Mouse (Mus musculus) CH12.LX (cell line): ENCODE measurements around the gene Nfix. TPM values are rescaled to one million over a fixed set of nuclear protein-coding genes. Genes with fewer than 3 reads are reported as not detected.

ENCODE experiments used
- DNase-seq: peaks from one replicate; pipeline ENCODE4 v3.0.0-alpha.2; 2013; ENCODE audit errors: extremely low read depth
- H3K27ac ChIP-seq: 2 replicates; pipeline ENCODE4 v1.5.1; 2012; ENCODE audit warnings: low read depth, mild to moderate bottlenecking, control low read depth, moderate library complexity; ENCODE audit not compliant: insufficient read depth
- H3K27me3 ChIP-seq: replicated peaks from 2 replicates; pipeline ENCODE3; 2012; ENCODE audit warnings: inconsistent platforms
- H3K36me3 ChIP-seq, 2 experiments: replicated peaks in 1 of 2; 2 replicates each; pipeline versions ENCODE3 to v1.6.1; 2012; ENCODE audit warnings: inconsistent platforms in 1 of 2, low read length in 1 of 2, mild to moderate bottlenecking in 1 of 2, mixed read lengths in 1 of 2, moderate library complexity in 1 of 2; ENCODE audit not compliant: control insufficient read depth in 1 of 2, insufficient read depth in 1 of 2
- H3K4me1 ChIP-seq, 2 experiments: 2 replicates each; pipeline ENCODE4 v1.6.1; 2012; ENCODE audit warnings: inconsistent platforms in 1 of 2, moderate library complexity in 1 of 2; ENCODE audit not compliant: insufficient read depth in 2 of 2, control insufficient read depth in 1 of 2
- H3K4me2 ChIP-seq: 2 replicates; pipeline ENCODE4 v1.6.1; 2012; ENCODE audit warnings: low read depth, mild to moderate bottlenecking, control low read depth; ENCODE audit not compliant: poor library complexity, insufficient read depth, severe bottlenecking
- H3K4me3 ChIP-seq, 3 experiments: fragments of 150-350 bp in 1 of 3; sonication (generic) in 1 of 3; replicated peaks in 1 of 3; 2 replicates each; pipeline versions ENCODE3 to v1.5.1; 2011 to 2012; ENCODE audit warnings: low read depth in 2 of 3, low read length in 2 of 3, mild to moderate bottlenecking in 2 of 3, moderate library complexity in 2 of 3, control low read depth in 1 of 3, improper control_type of control experiment in 1 of 3, inconsistent platforms in 1 of 3, mixed read lengths in 1 of 3; ENCODE audit not compliant: poor library complexity in 1 of 3
- H3K79me2 ChIP-seq: replicated peaks from 2 replicates; pipeline ENCODE4 v1.6.1; 2012; ENCODE audit warnings: mild to moderate bottlenecking, moderate library complexity; ENCODE audit not compliant: control insufficient read depth, poor library complexity, insufficient read depth, severe bottlenecking; ENCODE audit errors: extremely low read depth
- H3K9ac ChIP-seq: 2 replicates; pipeline ENCODE4 v1.6.1; 2012; ENCODE audit warnings: low read depth, mild to moderate bottlenecking, control low read depth, moderate library complexity; ENCODE audit not compliant: insufficient read depth
- H3K9me3 ChIP-seq: replicated peaks from 2 replicates; pipeline ENCODE3; 2012; ENCODE audit warnings: low read length, inconsistent platforms, mixed read lengths
- BHLHE40 ChIP-seq: IDR thresholded peaks from 2 replicates; pipeline ENCODE4 v1.6.1; 2011; ENCODE audit warnings: mild to moderate bottlenecking, low read depth, low read length, improper control_type of control experiment
- CHD1 ChIP-seq: IDR thresholded peaks from 2 replicates; pipeline ENCODE4 v1.6.1; 2012; ENCODE audit warnings: low read depth, low read length, improper control_type of control experiment, inconsistent platforms
- CTCF ChIP-seq, 2 experiments: IDR thresholded peaks in 1 of 2; conservative IDR thresholded peaks in 1 of 2; 2 replicates each; pipeline ENCODE4 v1.5.1; 2011 to 2012; ENCODE audit warnings: low read depth in 2 of 2, low read length in 2 of 2, improper control_type of control experiment in 1 of 2, inconsistent platforms in 1 of 2, mild to moderate bottlenecking in 1 of 2, moderate library complexity in 1 of 2
- GABPA ChIP-seq: IDR thresholded peaks from 2 replicates; pipeline ENCODE4 v1.6.1; 2012; ENCODE audit warnings: low read depth, low read length, improper control_type of control experiment, inconsistent platforms; ENCODE audit not compliant: insufficient replicate concordance
- JUN ChIP-seq: IDR thresholded peaks from 2 replicates; pipeline ENCODE4 v1.6.1; 2011; ENCODE audit warnings: low read depth, mild to moderate bottlenecking, low read length, improper control_type of control experiment, moderate library complexity; ENCODE audit not compliant: insufficient read depth
- JUND ChIP-seq: conservative IDR thresholded peaks from 2 replicates; pipeline ENCODE4 v1.6.1; 2011; ENCODE audit warnings: low read depth, low read length, improper control_type of control experiment
- MAZ ChIP-seq: IDR thresholded peaks from 2 replicates; pipeline ENCODE4 v1.6.1; 2012; ENCODE audit warnings: low read depth, mild to moderate bottlenecking, inconsistent platforms, low read length, improper control_type of control experiment, moderate library complexity
- MYC ChIP-seq: IDR thresholded peaks from 2 replicates; pipeline ENCODE4 v1.6.1; 2011; ENCODE audit warnings: low read depth, mild to moderate bottlenecking, improper control_type of control experiment, low read length
- NELFE ChIP-seq: IDR thresholded peaks from 2 replicates; pipeline ENCODE4 v1.6.1; 2011; ENCODE audit warnings: low read depth, low read length, improper control_type of control experiment
- NRF1 ChIP-seq: IDR thresholded peaks from 2 replicates; pipeline ENCODE4 v1.6.1; 2014; ENCODE audit warnings: low read depth, mild to moderate bottlenecking, inconsistent platforms, low read length, improper control_type of control experiment, moderate library complexity
- PAX5 ChIP-seq: IDR thresholded peaks from 2 replicates; pipeline ENCODE4 v1.6.1; 2012; ENCODE audit warnings: low read length, inconsistent platforms, mixed read lengths
- POLR2AphosphoS2 ChIP-seq: IDR thresholded peaks from 2 replicates; pipeline ENCODE4 v1.6.1; 2011; ENCODE audit warnings: low read depth, low read length, improper control_type of control experiment
- RAD21 ChIP-seq: IDR thresholded peaks from 2 replicates; pipeline ENCODE4 v1.6.1; 2011; ENCODE audit warnings: low read depth, mild to moderate bottlenecking, low read length, improper control_type of control experiment, moderate library complexity
- RCOR1 ChIP-seq: conservative IDR thresholded peaks from 2 replicates; pipeline ENCODE4 v1.6.1; 2012; ENCODE audit warnings: low read depth, mild to moderate bottlenecking, inconsistent platforms, low read length, improper control_type of control experiment
- SMC3 ChIP-seq: IDR thresholded peaks from 2 replicates; pipeline ENCODE4 v1.6.1; 2011; ENCODE audit warnings: low read depth, low read length, improper control_type of control experiment
- TCF12 ChIP-seq: IDR thresholded peaks from 2 replicates; pipeline ENCODE4 v1.6.1; 2014; ENCODE audit warnings: low read depth, mild to moderate bottlenecking, inconsistent platforms, low read length, improper control_type of control experiment
- UBTF ChIP-seq: IDR thresholded peaks from 2 replicates; pipeline ENCODE4 v1.6.1; 2012; ENCODE audit warnings: low read depth, mild to moderate bottlenecking, inconsistent platforms, low read length, improper control_type of control experiment, moderate library complexity
- USF1 ChIP-seq: IDR thresholded peaks from 2 replicates; pipeline ENCODE4 v1.6.1; 2014; ENCODE audit warnings: low read depth, mild to moderate bottlenecking, inconsistent platforms, low read length, improper control_type of control experiment
- ZKSCAN1 ChIP-seq: IDR thresholded peaks from 2 replicates; pipeline ENCODE4 v1.6.1; 2012; ENCODE audit warnings: low read depth, inconsistent platforms, low read length, improper control_type of control experiment, borderline replicate concordance
- ZNF384 ChIP-seq: IDR thresholded peaks from 2 replicates; pipeline ENCODE4 v1.6.1; 2012; ENCODE audit warnings: low read depth, low read length, improper control_type of control experiment, inconsistent platforms
- dilution Hi-C: fragments of 300-500 bp; cut with MboI; formaldehyde crosslinking; loops from 2 replicates; pipeline ENCODE4 v1.14.3; 2020; ENCODE audit warnings: low sequenced_read_pairs; ENCODE audit not compliant: extremely low pct_unique_long_range_greater_than_20kb, extremely low pct_ligation_motif_present
- in situ Hi-C: fragments of 300-500 bp; cut with MboI; formaldehyde crosslinking; loops from 3 replicates; pipeline ENCODE4 v1.14.3; 2019; ENCODE audit warnings: low sequenced_read_pairs, low pct_ligation_motif_present, low pct_unique_long_range_greater_than_20kb, mixed read lengths
- polyA plus RNA-seq: library from polyadenylated mRNA; unstranded; fragments of >175 nt; gene quantifications from 2 replicates; pipeline ENCODE4 v1.2.1, GENCODE M21; 2012; ENCODE audit warnings: low read depth; ENCODE audit not compliant: insufficient read length
- total RNA-seq, 2 experiments: library from RNA; depleted of rRNA; stranded (reverse); fragments of 300-350 nt in 1 of 2; fragments of >200 nt in 1 of 2; gene quantifications; 2 replicates each; pipeline ENCODE4 v1.2.3; 2012 to 2014

Gene Nfix
- total and polyA plus RNA-seq, 3 experiments: 0.09 to 10.5 (median 1.1) TPM

DNA sequence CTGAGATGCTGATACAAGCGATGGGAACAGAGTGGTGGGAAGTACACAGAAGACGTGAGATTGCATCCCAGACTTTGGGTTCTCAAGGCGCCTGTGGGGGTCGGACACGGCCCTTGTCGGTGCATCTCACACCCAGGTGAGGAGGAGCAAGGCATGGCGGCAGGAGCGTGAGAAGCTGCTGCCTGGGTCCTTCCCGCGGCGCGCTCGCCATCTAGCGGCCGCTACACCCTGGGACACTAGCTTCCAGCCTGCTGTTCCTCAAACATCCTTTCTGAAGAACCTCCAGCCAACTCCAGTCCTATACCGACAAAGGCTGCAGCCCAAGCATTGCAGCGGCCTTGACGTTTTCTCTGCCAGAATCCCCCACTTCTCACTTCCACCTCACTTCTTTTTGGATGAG is 23.5 kb upstream of the Nfix start:
- Histone ChIP-seq H3K79me2 (no peaks in the 10 kb centered on the region), H3K9me3 (no peaks in the 10 kb centered on the region), H3K4me3 (no peak overlapping the region), H3K4me1 (peaks cover 6 to 20% of the 10 kb centered on the region in 2 experiments), H3K9ac (no peak overlapping the region), H3K36me3 (no peaks in the 10 kb centered on the region), H3K27ac (no peak overlapping the region), H3K27me3 (no peaks in the 10 kb centered on the region), H3K4me2 (no peak overlapping the region)
- peak; percentile 69 for DNase-seq
- TF ChIP-seq GABPA: no peak
- TF ChIP-seq BHLHE40: peak; percentile 45
- no peak for TF ChIP-seq RCOR1
- TF ChIP-seq MYC: peak; percentile 43; the same call in 1 of the 2 replicates
- peak; percentile 55 to 88; a peak in 3 of 4 replicates for TF ChIP-seq CTCF (conservative IDR thresholded peaks at IDR 0.05 in 1 of 2, IDR thresholded peaks at IDR 0.05 in 1 of 2; ENCODE audit: low read depth in 2 of 2, low read length in 2 of 2)
- TF ChIP-seq SMC3: peak; percentile 57
- 0 out of 2 replicates have a peak, but pooled peaks have one; percentile 17 for TF ChIP-seq NRF1
- peak; percentile 12; the same call in 1 of the 2 replicates for TF ChIP-seq NELFE
- peak; percentile 66 for TF ChIP-seq RAD21
- TF ChIP-seq ZKSCAN1: no peak
- TF ChIP-seq TCF12: 0 out of 2 replicates have a peak, but pooled peaks have one; percentile 36
- TF ChIP-seq JUND: no peak
- TF ChIP-seq MAZ: no peak
- TF ChIP-seq CHD1: no peak
- in situ Hi-C loops: no loop called here
- dilution Hi-C loops: no loop called here

DNA sequence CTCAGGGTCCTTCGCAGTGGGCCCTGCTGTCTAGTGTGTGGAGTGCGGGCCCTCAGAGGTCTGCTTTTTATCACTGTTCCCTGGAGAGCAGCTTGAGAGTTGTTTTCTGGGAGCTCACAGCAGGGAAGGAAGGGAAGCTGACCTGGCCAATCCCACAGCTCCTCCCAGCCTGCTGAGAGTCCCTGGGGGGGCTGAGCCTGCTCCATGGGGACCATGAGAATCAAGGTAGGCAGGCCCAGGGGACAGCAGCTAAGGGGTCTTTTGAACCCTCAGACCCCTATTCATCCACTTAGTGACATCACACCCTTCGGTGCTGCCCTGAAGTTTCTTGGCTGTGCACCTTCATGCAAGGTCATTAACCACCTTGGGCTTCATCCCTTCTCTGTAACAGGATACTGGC is 22.6 kb upstream of the Nfix start, which contains the start of gene Dand5:
Gene Dand5, minus strand, starts transcription at position 101 of the 400 bp plus-strand sequence.
- Histone ChIP-seq H3K9ac (no peak within 1 kb of the TSS), H3K36me3 (no peaks in the 10 kb centered on the region)
- in situ Hi-C loops: no loop called here

More for the DNA sequence above, 22.6 kb upstream of the Nfix start, which contains the start of gene Dand5:
- H3K27ac ChIP-seq: no peak within 1 kb of the TSS
- H3K4me3 ChIP-seq: no peak within 1 kb of the TSS
- dilution Hi-C loops: no loop called here
- no peaks in the 10 kb centered on the region for H3K27me3 ChIP-seq
- no peak within 1 kb of the TSS for H3K4me2 ChIP-seq
- peaks cover 6 to 20% of the 10 kb centered on the region in 2 experiments for H3K4me1 ChIP-seq
- H3K79me2 ChIP-seq: no peaks in the 10 kb centered on the region
- DNase-seq: no peak
- TF ChIP-seq UBTF: no peak
- TF ChIP-seq USF1: no peak
- TF ChIP-seq POLR2AphosphoS2: no peak
- TF ChIP-seq MAZ: no peak
- no peak for TF ChIP-seq RAD21
- no peak for TF ChIP-seq PAX5
- TF ChIP-seq JUN: no peak
- TF ChIP-seq ZNF384: no peak
- no peak for TF ChIP-seq CHD1
- H3K9me3 ChIP-seq: no peaks in the 10 kb centered on the region
